Mouse (Mus musculus): ENCODE data around the gene Magea10. TPM values are rescaled to one million over a fixed set of nuclear protein-coding genes. Genes with fewer than 3 reads are reported as not detected.

Magea10 gene
- polyA plus RNA-seq (2014; fragmentation: Illumina TruSeq; extraction: RNeasy Lipid Tissue Mini Kit (QIAGEN cat#74804); ENCODE audit: low read depth, low replicate concordance) = not detected

GRCm38 (mm10) chrX:72386758-72387157, at the start of gene Magea10:
Gene Magea10 (minus strand): TSS chrX:72386858.

Other genes with a start within 250 kb of the Magea10 start
- not detected for gene Magea4, start 164.8 kb downstream of the Magea10 start, polyA plus RNA-seq (2014; fragmentation: Illumina TruSeq; extraction: RNeasy Lipid Tissue Mini Kit (QIAGEN cat#74804); ENCODE audit: low read depth, low replicate concordance)
- gene Gabre, start 112.1 kb downstream of the Magea10 start, polyA plus RNA-seq (2014; fragmentation: Illumina TruSeq; extraction: RNeasy Lipid Tissue Mini Kit (QIAGEN cat#74804); ENCODE audit: low read depth, low replicate concordance) = 1.4 TPM

Data from heart, adult 10 weeks (tissue).